Mouse (Mus musculus) stomach, postnatal 0 days (tissue): ENCODE measurements around the gene Casp9. TPM values are rescaled to one million over a fixed set of nuclear protein-coding genes. Genes with fewer than 3 reads are reported as not detected.
A peak's percentile ranks its signal among the peaks of the same experiment; 100 is the strongest.

Experiments used
- ATAC-seq: fragments of 200-750 bp; cut with Nextera tagmentation; 2 replicates; pipeline ENCODE4 v1.8.0; 2017; ENCODE audit not compliant: low FRiP score, low TSS enrichment
- DNase-seq: peaks from one replicate; pipeline ENCODE4 v3.0.0-alpha.2; 2016; ENCODE audit warnings: low spot score
- H3K27ac ChIP-seq: fragments of 300-500 bp; sonication (generic); replicated peaks from 2 replicates; pipeline ENCODE4 v1.5.1; 2014; ENCODE audit warnings: mild to moderate bottlenecking, control low read depth
- H3K27me3 ChIP-seq: fragments of 300-500 bp; sonication (generic); 2 replicates; pipeline ENCODE4 v1.6.1; 2014; ENCODE audit warnings: low read length; ENCODE audit not compliant: control insufficient read depth, insufficient read depth
- H3K36me3 ChIP-seq: fragments of 300-500 bp; sonication (generic); 2 replicates; pipeline ENCODE4 v1.6.1; 2014; ENCODE audit warnings: low read length, mixed read lengths; ENCODE audit not compliant: control insufficient read depth, insufficient read depth
- H3K4me1 ChIP-seq: fragments of 300-500 bp; sonication (generic); replicated peaks from 2 replicates; pipeline ENCODE4 v1.6.1; 2014; ENCODE audit warnings: antibody characterized with exemption; ENCODE audit not compliant: control insufficient read depth, insufficient read depth
- H3K4me2 ChIP-seq: fragments of 300-500 bp; sonication (generic); replicated peaks from 2 replicates; pipeline ENCODE4 v1.6.1; 2014; ENCODE audit warnings: low read depth, mild to moderate bottlenecking, control low read depth, moderate library complexity
- H3K4me3 ChIP-seq: fragments of 300-500 bp; sonication (generic); 2 replicates; pipeline ENCODE4 v1.5.1; 2014; ENCODE audit warnings: low read depth, low read length, control low read depth
- H3K9ac ChIP-seq: fragments of 300-500 bp; sonication (generic); 2 replicates; pipeline ENCODE4 v1.6.1; 2014; ENCODE audit warnings: mild to moderate bottlenecking, low read length, control low read depth, mixed read lengths
- H3K9me3 ChIP-seq: fragments of 300-500 bp; sonication (generic); 2 replicates; pipeline ENCODE4 v1.6.1; 2016; ENCODE audit warnings: low read length; ENCODE audit not compliant: control insufficient read depth
- CTCF ChIP-seq: IDR thresholded peaks from 2 replicates; pipeline ENCODE4 v1.5.1; 2016; ENCODE audit warnings: antibody characterized with exemption, low read depth, mild to moderate bottlenecking, moderate library complexity
- EP300 ChIP-seq: optimal IDR thresholded peaks from 2 replicates; pipeline ENCODE3; 2016; ENCODE audit warnings: antibody characterized with exemption
- WGBS: fragments of 180-500 bp; shearing (Covaris S2); extraction: QIAGEN DNeasy Blood & Tissue Kit; methylation state at CpG from one replicate; pipeline ENCODE4 v1.1.7; 2014; 5-methylcytosine and 5-hydroxymethylcytosine counted together
- polyA plus RNA-seq: library from polyadenylated mRNA; unstranded; fragments of >200 nt; fragmentation: Nextera tagmentation; extraction: Ambion mirVana; gene quantifications from 2 replicates; pipeline ENCODE4 v1.2.1, GENCODE M21; 2015

Gene Casp9
- polyA plus RNA-seq, 1 experiment from 2014 or later: 9.8 TPM

- no peak for DNase-seq
- Histone ChIP-seq H3K27me3 (no peaks in the 10 kb centered on the region), H3K9me3 (no peaks in the 10 kb centered on the region), H3K36me3 (peaks cover under 1% of the 10 kb centered on the region; the same call in 1 of the 2 replicates), H3K9ac (no peak overlapping the region), H3K27ac (no peak overlapping the region), H3K4me3 (no peak overlapping the region), H3K4me2 (no peak overlapping the region), H3K4me1 (0 out of 2 replicates have a peak, but pooled peaks cover 4% of the 10 kb centered on the region)
- ATAC-seq: no peak
- 78% methylated on average over 8 of the region's 8 CpGs for WGBS
- no peak for TF ChIP-seq CTCF
- TF ChIP-seq EP300: no peak
These were observed 1.5 kb upstream of the Casp9 start for GRCm38 (mm10) chr4:141791951-141792350.

- 7% methylated on average over 10 of the region's 10 CpGs for WGBS
These were observed 694 bp upstream of the Casp9 start for GRCm38 (mm10) chr4:141792554-141793281.

DNA sequence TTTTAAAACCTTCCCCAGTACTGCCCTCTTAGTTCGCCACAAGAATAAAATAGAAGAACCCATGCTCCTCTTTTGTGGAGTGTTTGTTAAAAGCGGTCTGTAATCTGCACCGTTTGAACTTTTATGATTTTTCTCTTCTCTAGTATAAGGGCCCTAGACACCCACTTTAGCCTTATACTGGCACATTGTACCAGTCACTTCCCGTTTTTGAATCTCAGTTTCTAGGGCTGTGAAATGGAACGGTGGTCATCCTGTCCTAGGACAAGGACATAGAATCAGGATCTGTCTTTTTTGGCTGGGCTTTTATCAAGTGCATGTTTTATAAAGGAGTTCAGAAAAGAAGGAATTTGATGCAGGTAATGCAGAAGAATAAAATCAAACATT, 732 bp downstream of the Casp9 start:
- WGBS: 7% methylated on average over 5 of the region's 5 CpGs
- 0 out of 2 replicates have a peak, but pooled peaks cover 4% of the 10 kb centered on the region for H3K4me1 ChIP-seq
- peak overlapping the region; percentile 96 for H3K27ac ChIP-seq
- TF ChIP-seq CTCF (no peak), EP300 (no peak)
- peak overlapping the region; percentile 69 for H3K4me3 ChIP-seq
- H3K36me3 ChIP-seq: peaks cover 4% of the 10 kb centered on the region
- no peak for ATAC-seq
- H3K27me3 ChIP-seq: no peaks in the 10 kb centered on the region
- H3K9me3 ChIP-seq: no peaks in the 10 kb centered on the region
- DNase-seq: no peak
- H3K4me2 ChIP-seq: peak overlapping the region; percentile 62
- peak overlapping the region; percentile 71 for H3K9ac ChIP-seq

More at GRCm38 (mm10) chr4:141792554-141793281, 694 bp upstream of the Casp9 start:
- Histone ChIP-seq H3K4me2 (peak overlapping the region; percentile 62), H3K9me3 (no peaks in the 10 kb centered on the region), H3K4me1 (0 out of 2 replicates have a peak, but pooled peaks cover 4% of the 10 kb centered on the region), H3K4me3 (peak overlapping the region; percentile 69), H3K9ac (0 out of 2 replicates have a peak overlapping the region, but pooled peaks have one; percentile 14), H3K27me3 (no peaks in the 10 kb centered on the region), H3K36me3 (peaks cover 4% of the 10 kb centered on the region), H3K27ac (peak overlapping the region; percentile 96)
- no peak for ATAC-seq
- DNase-seq: no peak
- TF ChIP-seq CTCF (no peak), EP300 (no peak)

GRCm38 (mm10) chr4:141796356-141796755, 2.9 kb downstream of the Casp9 start:
- WGBS: 81% methylated on average over 7 of the region's 7 CpGs
- DNase-seq (no peak), ATAC-seq (no peak)
- H3K36me3 ChIP-seq: peaks cover 4% of the 10 kb centered on the region
- no peaks in the 10 kb centered on the region for H3K27me3 ChIP-seq
- no peaks in the 10 kb centered on the region for H3K9me3 ChIP-seq
- H3K4me1 ChIP-seq: no peaks in the 10 kb centered on the region
- H3K9ac ChIP-seq: 0 out of 2 replicates have a peak overlapping the region, but pooled peaks have one; percentile 13
- H3K4me3 ChIP-seq: no peak overlapping the region
- TF ChIP-seq CTCF (no peak), EP300 (no peak)
- H3K27ac ChIP-seq: no peak overlapping the region
- H3K4me2 ChIP-seq: no peak overlapping the region

- Histone ChIP-seq H3K9me3 (no peaks in the 10 kb centered on the region), H3K36me3 (peaks cover 4% of the 10 kb centered on the region), H3K9ac (no peak overlapping the region), H3K4me1 (no peaks in the 10 kb centered on the region), H3K27ac (no peak overlapping the region), H3K4me2 (no peak overlapping the region), H3K4me3 (no peak overlapping the region), H3K27me3 (no peaks in the 10 kb centered on the region)
- ATAC-seq: no peak
- no peak for DNase-seq
- TF ChIP-seq EP300 (no peak), CTCF (no peak)
- 91% methylated on average over 4 of the region's 4 CpGs for WGBS
These were observed 3.5 kb downstream of the Casp9 start for GRCm38 (mm10) chr4:141796954-141797353.

GRCm38 (mm10) chr4:141797545-141797944, 4.1 kb downstream of the Casp9 start:
- 93% methylated on average over 5 of the region's 5 CpGs for WGBS
- Histone ChIP-seq H3K4me1 (no peaks in the 10 kb centered on the region), H3K9me3 (no peaks in the 10 kb centered on the region), H3K36me3 (peaks cover 4% of the 10 kb centered on the region), H3K27ac (no peak overlapping the region), H3K4me3 (no peak overlapping the region), H3K27me3 (no peaks in the 10 kb centered on the region), H3K9ac (no peak overlapping the region), H3K4me2 (no peak overlapping the region)
- TF ChIP-seq CTCF (no peak), EP300 (no peak)
- no peak for DNase-seq
- no peak for ATAC-seq
